Mouse (Mus musculus) forebrain, postnatal 0 days (tissue): ENCODE results near the gene Lrrc45. TPM values are rescaled to one million over a fixed set of nuclear protein-coding genes. Genes with fewer than 3 reads are reported as not detected.
"Not testable (repeated sequence)": the region's sequence is repeated elsewhere in the genome, so short reads cannot be mapped to it uniquely, and the experiment has no call there.

ENCODE experiments used
- ATAC-seq: fragments of 200-750 bp; cut with Nextera tagmentation; 2 replicates; pipeline ENCODE4 v1.8.0; 2017; ENCODE audit warnings: mild to moderate bottlenecking, moderate library complexity
- DNase-seq: peaks from one replicate; pipeline ENCODE4 v3.0.0-alpha.2; 2015
- H3K27ac ChIP-seq: fragments of 300-500 bp; sonication (generic); 2 replicates; pipeline ENCODE4 v1.5.1; 2014; ENCODE audit warnings: low read depth, mild to moderate bottlenecking, antibody characterized with exemption, low read length, moderate library complexity, mixed read lengths
- H3K27me3 ChIP-seq: fragments of 300-500 bp; sonication (generic); 2 replicates; pipeline ENCODE4 v1.6.1; 2014; ENCODE audit warnings: mild to moderate bottlenecking, low read length, mixed read lengths; ENCODE audit not compliant: insufficient read depth
- H3K36me3 ChIP-seq: fragments of 300-500 bp; sonication (generic); 2 replicates; pipeline ENCODE4 v1.6.1; 2014; ENCODE audit warnings: mild to moderate bottlenecking, moderate library complexity; ENCODE audit not compliant: insufficient read depth
- H3K4me1 ChIP-seq: fragments of 300-500 bp; sonication (generic); 2 replicates; pipeline ENCODE4 v1.6.1; 2014; ENCODE audit warnings: antibody characterized with exemption; ENCODE audit not compliant: insufficient read depth
- H3K4me2 ChIP-seq: fragments of 300-500 bp; sonication (generic); 2 replicates; pipeline ENCODE4 v1.6.1; 2014; ENCODE audit warnings: low read depth, mild to moderate bottlenecking, moderate library complexity
- H3K4me3 ChIP-seq: fragments of 300-500 bp; sonication (generic); 2 replicates; pipeline ENCODE4 v1.5.1; 2014; ENCODE audit warnings: low read depth, low read length, mixed read lengths
- H3K9ac ChIP-seq: fragments of 300-500 bp; sonication (generic); 2 replicates; pipeline ENCODE4 v1.6.1; 2014; ENCODE audit warnings: mild to moderate bottlenecking
- H3K9me3 ChIP-seq: fragments of 300-500 bp; sonication (generic); 2 replicates; pipeline ENCODE4 v1.6.1; 2016; ENCODE audit warnings: low read length
- CTCF ChIP-seq: sonication (generic); IDR thresholded peaks from 2 replicates; pipeline ENCODE4 v1.5.1; 2016; ENCODE audit warnings: antibody characterized with exemption, control low read depth, low read depth
- WGBS: fragments of 180-500 bp; shearing (Covaris S2); extraction: QIAGEN DNeasy Blood & Tissue Kit; methylation state at CpG from one replicate; pipeline ENCODE4 v1.1.7; 2014; 5-methylcytosine and 5-hydroxymethylcytosine counted together
- polyA plus RNA-seq: library from polyadenylated mRNA; unstranded; fragments of >200 nt; fragmentation: Nextera tagmentation; extraction: Ambion mirVana; gene quantifications from 2 replicates; pipeline ENCODE4 v1.2.1, GENCODE M21; 2015
- total RNA-seq: library from RNA; depleted of rRNA; stranded (reverse); fragments of >200 nt; gene quantifications from 2 replicates; pipeline ENCODE4 v1.2.3, GENCODE M21; 2014; rRNA removed

Lrrc45 gene
- total RNA-seq (57.6 and 58.4 TPM in 2 replicates), polyA plus RNA-seq (31.0 and 41.0 TPM in 2 replicates)

- Histone ChIP-seq H3K4me3 (peak within 1 kb of the TSS; percentile 54), H3K9ac (peak within 1 kb of the TSS; percentile 64), H3K36me3 (peaks cover 49% of the 10 kb centered on the region), H3K4me2 (peak within 1 kb of the TSS; percentile 98), H3K9me3 (no peaks in the 10 kb centered on the region), H3K4me1 (peaks cover 16% of the 10 kb centered on the region; the same call in 1 of the 2 replicates), H3K27ac (peak within 1 kb of the TSS; percentile 51), H3K27me3 (no peaks in the 10 kb centered on the region)
- DNase-seq (peak; percentile 98), ATAC-seq (peak; percentile 99)
- 2% methylated on average over 53 of the region's 53 CpGs for WGBS
- TF ChIP-seq CTCF = no peak
These were observed at the start of gene Lrrc45, which contains the start of gene Cenpx for GRCm38 (mm10) chr11:120713580-120714518. TSS of gene Lrrc45 (plus strand) at chr11:120713925. TSS of gene Cenpx (minus strand) at chr11:120713738.

- TF ChIP-seq CTCF = no peak
- Histone ChIP-seq H3K27ac (no peak overlapping the region), H3K9ac (no peak overlapping the region), H3K4me1 (no peaks in the 10 kb centered on the region), H3K4me2 (no peak overlapping the region), H3K4me3 (no peak overlapping the region), H3K36me3 (no peaks in the 10 kb centered on the region), H3K27me3 (peaks cover 27% of the 10 kb centered on the region), H3K9me3 (no peaks in the 10 kb centered on the region)
- ATAC-seq = no peak
- 87% methylated on average over 3 of the region's 3 CpGs for WGBS
- DNase-seq = no peak
These were observed 48.3 kb upstream of the Lrrc45 start for GRCm38 (mm10) chr11:120665406-120665805.

- no peak for TF ChIP-seq CTCF
- H3K9me3 ChIP-seq = no peaks in the 10 kb centered on the region
- H3K36me3 ChIP-seq = no peaks in the 10 kb centered on the region
- no peaks in the 10 kb centered on the region for H3K4me1 ChIP-seq
- no peak overlapping the region for H3K27ac ChIP-seq
- DNase-seq (no peak), ATAC-seq (no peak)
- H3K27me3 ChIP-seq = peaks cover 15% of the 10 kb centered on the region
- no peak overlapping the region for H3K4me2 ChIP-seq
- no peak overlapping the region for H3K4me3 ChIP-seq
- 8% methylated on average over 3 of the region's 3 CpGs for WGBS
- no peak overlapping the region for H3K9ac ChIP-seq
These were observed 47.1 kb upstream of the Lrrc45 start for GRCm38 (mm10) chr11:120666617-120667016.

- H3K27me3 ChIP-seq = no peaks in the 10 kb centered on the region
- no peaks in the 10 kb centered on the region for H3K9me3 ChIP-seq
- DNase-seq = peak; percentile 96
- H3K4me1 ChIP-seq = peaks cover 10% of the 10 kb centered on the region
- H3K4me2 ChIP-seq = peak within 1 kb of the TSS; percentile 71
- ATAC-seq = peak; percentile 98
- H3K4me3 ChIP-seq = peak within 1 kb of the TSS; percentile 82
- 4% methylated on average over 81 of the region's 83 CpGs for WGBS
- H3K27ac ChIP-seq = peak within 1 kb of the TSS; percentile 84
- H3K36me3 ChIP-seq = peaks cover 10% of the 10 kb centered on the region
- TF ChIP-seq CTCF = no peak
- H3K9ac ChIP-seq = peak within 1 kb of the TSS; percentile 70
These were observed 40.8 kb upstream of the Lrrc45 start, which contains the start of gene Aspscr1 for GRCm38 (mm10) chr11:120672687-120673593. TSS of gene Aspscr1 (plus strand) at chr11:120672973.

- DNase-seq = no peak
- Histone ChIP-seq H3K27ac (peak overlapping the region; percentile 84; the same call in 1 of the 2 replicates), H3K27me3 (no peaks in the 10 kb centered on the region), H3K4me1 (peaks cover 10% of the 10 kb centered on the region), H3K9me3 (no peaks in the 10 kb centered on the region), H3K36me3 (peaks cover 18% of the 10 kb centered on the region), H3K4me2 (peak overlapping the region; percentile 71), H3K4me3 (peak overlapping the region; percentile 82), H3K9ac (peak overlapping the region; percentile 70)
- 39% methylated on average over 12 of the region's 12 CpGs for WGBS
- no peak for TF ChIP-seq CTCF
- ATAC-seq = no peak; the same call in 1 of the 2 replicates
These were observed 40.1 kb upstream of the Lrrc45 start for GRCm38 (mm10) chr11:120673594-120674122.

GRCm38 (mm10) chr11:120675875-120676274 is 37.9 kb upstream of the Lrrc45 start:
- ATAC-seq, DNase-seq, H3K27me3 ChIP-seq, H3K4me2 ChIP-seq, H3K4me3 ChIP-seq, H3K4me1 ChIP-seq, H3K9me3 ChIP-seq, H3K27ac ChIP-seq, H3K9ac ChIP-seq: not testable (repeated sequence)
- H3K36me3 ChIP-seq = peaks cover 40% of the 10 kb centered on the region
- 92% methylated on average over 5 of the region's 5 CpGs for WGBS
